Mouse (Mus musculus) lung, postnatal 36 days (tissue): Measurements from ENCODE around the gene Hist1h2bg.
"Not testable (repeated sequence)": the region's sequence is repeated elsewhere in the genome, so short reads cannot be mapped to it uniquely, and the experiment has no call there.

Experiments
- DNase-seq: peaks from one replicate; pipeline ENCODE4 v3.0.0; 2022; ENCODE audit warnings: mixed read lengths

Gene Hist1h2bg

DNA sequence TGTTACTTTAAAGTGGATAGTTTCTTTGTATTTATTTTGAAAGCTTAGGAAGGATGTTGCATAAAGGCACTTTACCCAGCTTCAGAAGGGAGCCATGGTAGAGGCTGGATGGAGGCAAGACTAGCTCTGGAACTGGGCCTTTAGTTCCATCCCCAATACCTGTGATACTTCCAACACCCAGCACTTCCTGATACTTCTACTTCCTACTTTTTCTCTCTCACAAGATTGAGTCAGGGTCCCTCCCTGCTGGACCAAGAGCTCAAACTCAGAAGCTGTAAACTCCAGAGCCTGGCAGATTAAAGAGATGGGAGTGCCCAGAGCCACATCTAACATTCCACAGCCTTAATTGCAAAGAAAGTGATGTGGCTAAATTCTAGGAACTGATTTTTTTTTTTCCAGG, 13.1 kb downstream of the Hist1h2bg start:
- no peak for DNase-seq

- DNase-seq = peak; percentile 89
These were observed 13.8 kb downstream of the Hist1h2bg start for GRCm38 (mm10) chr13:23585029-23585441.

DNA sequence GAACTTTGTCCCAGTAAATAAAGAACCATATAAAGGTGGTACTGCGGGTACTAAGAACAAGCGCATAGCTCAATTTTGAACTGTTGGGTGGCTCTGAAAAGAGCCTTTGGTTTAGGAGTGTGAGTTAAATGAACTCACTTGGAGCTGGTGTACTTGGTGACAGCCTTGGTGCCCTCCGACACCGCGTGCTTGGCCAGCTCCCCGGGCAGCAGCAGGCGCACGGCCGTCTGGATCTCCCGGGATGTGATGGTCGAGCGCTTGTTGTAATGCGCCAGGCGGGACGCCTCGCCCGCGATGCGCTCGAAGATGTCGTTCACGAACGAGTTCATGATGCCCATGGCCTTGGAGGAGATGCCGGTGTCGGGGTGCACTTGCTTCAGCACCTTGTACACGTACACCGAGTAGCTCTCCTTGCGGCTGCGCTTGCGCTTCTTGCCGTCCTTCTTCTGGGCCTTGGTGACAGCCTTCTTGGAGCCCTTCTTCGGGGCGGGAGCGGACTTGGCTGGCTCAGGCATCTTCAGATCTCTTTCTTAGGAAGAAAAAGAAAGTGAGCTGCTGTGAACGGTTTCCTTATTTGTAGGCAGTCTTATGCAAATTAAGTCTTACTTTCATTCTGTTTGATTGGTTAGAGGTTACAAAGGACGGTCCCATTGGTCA, 14.4 kb downstream of the Hist1h2bg start:
- DNase-seq = peak; percentile 88

DNA sequence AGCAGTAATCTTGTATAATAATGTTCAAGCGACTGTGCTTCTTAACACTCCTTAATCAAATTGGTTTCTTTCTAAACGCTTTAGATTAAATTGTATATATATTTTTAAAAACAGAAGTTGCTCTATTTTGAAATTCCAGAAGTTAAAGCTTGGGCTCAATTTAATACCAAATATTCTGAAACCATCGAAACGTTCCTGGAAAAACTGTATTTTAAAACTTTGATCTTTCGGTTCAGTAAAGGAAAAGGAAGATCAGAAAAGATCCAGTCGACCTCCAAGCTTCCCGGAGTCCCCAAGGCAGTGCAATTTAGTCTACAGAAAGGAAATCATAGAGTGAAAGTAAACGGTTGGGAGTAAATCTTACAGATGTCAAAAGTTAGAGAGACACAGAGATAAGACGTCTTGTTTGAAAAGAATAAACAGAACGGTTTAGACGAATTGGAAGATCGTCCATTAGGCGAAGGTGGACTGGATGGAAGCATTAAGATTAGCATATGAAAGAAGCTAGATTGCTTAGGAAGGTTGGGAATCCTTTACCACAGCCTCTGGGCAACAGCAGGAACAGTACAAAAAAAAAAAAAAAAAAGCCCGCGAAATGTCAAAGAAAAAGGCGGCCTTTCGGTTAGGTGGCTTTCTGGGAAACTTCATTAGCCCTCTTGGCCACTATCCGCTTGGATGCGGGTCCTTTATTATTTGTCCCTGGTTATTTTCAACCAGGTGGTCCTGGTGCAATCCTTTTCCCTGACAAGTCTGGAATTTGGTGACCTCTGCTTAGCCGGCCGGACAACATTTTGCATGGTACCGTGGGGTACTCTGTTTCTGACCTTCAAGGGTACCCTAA, 15.1 kb downstream of the Hist1h2bg start:
- DNase-seq = no peak

- no peak for DNase-seq
These were observed 15.7 kb downstream of the Hist1h2bg start for GRCm38 (mm10) chr13:23586940-23587225.

DNA sequence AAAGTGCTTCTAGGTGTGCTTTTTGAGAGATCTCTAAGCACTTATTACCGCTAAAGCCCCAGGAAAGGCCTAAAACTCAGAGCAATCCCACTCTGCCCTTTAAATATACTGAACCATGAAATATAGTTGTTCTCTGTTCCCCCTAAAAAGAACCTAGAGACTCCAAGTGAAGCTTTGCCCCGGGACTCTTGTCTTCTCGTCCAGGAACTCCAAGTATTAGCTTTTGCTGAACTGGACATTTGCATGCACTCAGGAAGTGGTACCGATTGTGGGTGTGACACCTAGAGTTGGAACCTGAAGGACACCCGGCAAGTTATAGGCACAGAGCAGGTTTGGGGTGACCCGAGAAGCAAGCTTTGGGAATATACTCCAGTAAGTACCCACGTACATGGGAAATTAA, 20.0 kb downstream of the Hist1h2bg start:
- no peak for DNase-seq

- not testable (repeated sequence) for DNase-seq
These were observed 20.7 kb downstream of the Hist1h2bg start for GRCm38 (mm10) chr13:23591886-23592285.

GRCm38 (mm10) chr13:23592614-23593013, 21.4 kb downstream of the Hist1h2bg start:
- DNase-seq = no peak

GRCm38 (mm10) chr13:23593051-23593770, 22.0 kb downstream of the Hist1h2bg start:
- peak; percentile 49 for DNase-seq

DNA sequence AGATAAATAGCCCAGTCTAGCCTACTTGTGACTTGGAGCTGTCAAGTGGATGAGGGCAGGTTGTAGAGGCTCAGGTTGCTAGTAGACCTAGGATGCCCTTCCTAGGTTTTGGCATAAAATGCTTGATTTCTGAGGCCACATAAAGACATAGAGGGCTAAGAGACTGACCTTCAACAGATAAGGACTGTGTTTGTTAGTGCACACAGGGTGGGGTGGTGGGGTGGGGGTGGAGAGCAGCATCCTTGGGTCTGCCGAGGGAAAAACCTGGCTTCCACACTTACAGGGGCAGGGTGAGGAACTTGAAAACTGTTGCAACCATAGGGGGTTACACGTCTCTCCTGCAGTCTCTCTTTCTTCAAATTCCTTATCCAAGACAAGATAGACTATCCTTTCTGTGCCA, 24.0 kb downstream of the Hist1h2bg start:
- no peak for DNase-seq

GRCm38 (mm10) chr13:23595622-23596372, 24.6 kb downstream of the Hist1h2bg start:
- no peak for DNase-seq

DNA sequence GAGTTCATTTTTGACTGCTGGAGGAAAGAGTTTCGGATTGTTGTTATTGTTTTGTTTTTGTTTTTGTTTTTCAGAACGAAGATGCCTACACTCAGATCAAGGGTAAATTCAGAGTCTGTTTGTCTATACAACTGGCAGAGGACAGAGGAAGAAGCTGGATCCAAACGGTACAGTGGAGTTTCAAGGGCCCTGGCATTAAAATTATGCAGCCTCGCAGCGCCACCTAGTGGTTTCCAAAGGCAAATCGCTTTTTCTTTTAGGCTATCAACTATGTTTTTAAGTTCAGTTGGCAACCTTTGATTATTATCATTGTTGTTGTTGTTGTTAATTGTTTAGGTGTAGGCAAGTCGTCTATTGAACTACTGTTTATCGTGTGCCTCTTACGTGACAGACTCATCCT, 26.8 kb downstream of the Hist1h2bg start:
- DNase-seq = peak; percentile 83

DNA sequence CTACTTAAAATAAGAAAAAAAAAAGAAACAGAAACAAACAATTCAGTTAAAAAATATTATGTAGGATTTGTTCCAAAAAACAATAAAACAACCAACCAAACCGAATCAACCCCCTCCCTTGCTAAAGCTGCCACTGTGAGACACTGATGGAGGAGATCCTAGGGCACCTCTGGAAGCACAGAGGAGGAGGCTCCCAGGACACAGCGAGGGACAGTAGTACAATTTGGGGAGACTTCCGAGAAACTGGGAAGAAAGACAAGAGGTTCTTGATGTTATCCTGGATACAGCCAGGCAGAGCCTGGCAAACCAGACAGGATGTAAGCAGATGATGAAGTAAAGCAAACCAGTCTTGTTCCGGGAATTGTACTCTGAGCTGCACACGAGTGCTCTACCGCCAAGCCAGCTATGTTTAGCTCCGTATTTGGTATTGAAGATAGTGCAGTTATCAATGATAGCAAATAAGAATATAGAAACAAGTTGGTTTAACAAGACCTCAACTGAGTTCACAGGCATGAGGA, 32.0 kb downstream of the Hist1h2bg start:
- peak; percentile 69 for DNase-seq

- no peak for DNase-seq
These were observed 33.3 kb downstream of the Hist1h2bg start for GRCm38 (mm10) chr13:23604452-23604851.

GRCm38 (mm10) chr13:23605052-23605451, 33.9 kb downstream of the Hist1h2bg start:
- no peak for DNase-seq

DNA sequence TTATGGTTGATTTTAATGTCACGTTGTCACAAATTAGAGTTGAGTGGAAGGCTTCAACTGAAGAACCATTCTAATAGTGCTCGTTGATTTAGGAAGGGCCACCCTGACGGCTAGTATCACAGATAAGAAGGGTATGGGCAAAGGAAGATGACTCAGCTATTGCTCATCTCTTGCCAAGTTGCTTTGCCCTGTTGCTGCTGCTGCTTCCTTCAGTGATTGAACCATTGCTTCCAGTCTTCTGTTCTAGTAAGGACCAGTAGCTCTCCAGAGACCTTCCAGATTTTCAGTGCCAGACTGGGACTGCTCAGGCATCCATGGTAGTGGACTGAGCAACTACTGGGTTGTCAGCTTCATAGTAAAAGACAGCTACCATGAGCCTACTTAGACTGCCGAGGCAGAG, 38.0 kb downstream of the Hist1h2bg start:
- no peak for DNase-seq

- no peak for DNase-seq
These were observed 38.6 kb downstream of the Hist1h2bg start for GRCm38 (mm10) chr13:23609844-23610243.

GRCm38 (mm10) chr13:23610393-23610792, 39.2 kb downstream of the Hist1h2bg start:
- DNase-seq = no peak

GRCm38 (mm10) chr13:23611638-23612037, 40.4 kb downstream of the Hist1h2bg start:
- no peak for DNase-seq

GRCm38 (mm10) chr13:23620056-23620732, 49.0 kb downstream of the Hist1h2bg start:
- no peak for DNase-seq

DNA sequence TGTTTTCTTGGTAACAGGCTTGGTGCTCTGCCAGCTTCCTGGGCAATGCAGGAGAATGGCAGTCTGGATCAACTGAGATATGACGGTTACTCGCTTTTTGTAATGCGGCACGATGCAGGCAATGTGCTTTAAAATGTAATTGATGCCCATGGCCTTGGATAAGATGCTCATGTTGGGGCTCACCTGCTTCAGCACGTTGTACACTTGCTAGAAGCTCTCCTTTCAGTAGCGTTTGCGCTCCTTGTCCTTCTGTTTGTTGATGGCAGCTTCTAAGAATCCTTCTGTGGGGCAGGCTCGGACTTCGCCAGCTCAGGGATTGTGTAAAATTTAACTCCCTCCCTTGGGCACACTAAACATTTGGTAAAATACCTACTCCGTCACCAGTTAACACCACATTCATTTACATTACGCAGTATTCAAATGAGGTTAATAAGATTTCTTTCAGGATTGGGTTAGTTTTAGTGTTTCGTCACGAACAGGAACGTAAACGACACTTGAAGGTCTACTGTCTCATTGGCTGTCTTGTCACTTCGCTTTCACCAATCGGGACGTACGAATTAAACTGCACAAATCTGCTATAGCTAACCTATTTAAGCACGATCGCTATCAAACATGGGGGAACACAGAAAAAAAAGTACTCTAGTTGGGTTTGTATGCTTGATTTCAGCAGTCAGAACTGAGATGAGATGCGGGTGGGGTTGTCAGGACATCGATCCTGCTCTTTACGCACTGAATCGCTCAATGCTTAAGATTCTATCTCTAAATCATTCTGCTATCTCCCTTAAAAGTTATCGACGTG, 49.7 kb downstream of the Hist1h2bg start, which contains the start of gene Hist1h2be:
TSS of gene Hist1h2be (minus strand) at position 392 of the 799 bp plus-strand sequence.
- peak; percentile 91 for DNase-seq
